Mouse (Mus musculus): ENCODE data around the gene Amy1. TPM values are rescaled to one million over a fixed set of nuclear protein-coding genes. Genes with fewer than 3 reads are reported as not detected.
"Not testable (repeated sequence)": the region's sequence is repeated elsewhere in the genome, so short reads cannot be mapped to it uniquely, and the experiment has no call there.

Amy1 gene
- polyA plus RNA-seq, 1 experiment from 2014 or later, result 16.1 TPM

DNA sequence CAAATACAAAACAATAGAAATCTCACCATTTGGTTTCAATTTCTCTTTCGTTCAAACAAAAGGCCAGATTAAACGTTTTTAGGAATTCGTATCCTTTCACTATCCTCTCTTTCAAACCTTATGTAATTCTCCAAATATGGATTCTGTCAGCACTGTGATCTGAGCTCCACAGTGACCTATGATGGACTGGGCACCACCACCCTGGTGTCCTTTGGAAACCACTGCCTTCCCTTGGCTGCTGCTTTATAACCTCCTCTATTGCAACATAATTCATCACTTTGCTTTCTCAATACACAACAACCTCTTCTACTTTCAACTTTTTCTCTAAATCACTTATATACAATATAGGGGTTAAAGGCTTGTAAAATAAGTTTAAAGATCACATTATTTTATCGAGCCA, 31.9 kb downstream of the Amy1 start:
- 85% methylated on average over 4 of the region's 4 CpGs for WGBS
- no peaks in the 10 kb centered on the region for H3K4me1 ChIP-seq (ENCODE audit: control insufficient read depth, insufficient read depth, low read depth, low read length)
- H3K36me3 ChIP-seq (ENCODE audit: control insufficient read depth, insufficient read depth, low read length), result no peaks in the 10 kb centered on the region
- no peak for ATAC-seq
- no peak overlapping the region for H3K27ac ChIP-seq (ENCODE audit: low read depth, low read length)
- no peak overlapping the region for H3K9ac ChIP-seq (ENCODE audit: low read depth, low read length)
- H3K27me3 ChIP-seq (replicated peaks; ENCODE audit: control insufficient read depth, insufficient read depth, low read length), result no peaks in the 10 kb centered on the region
- H3K4me2 ChIP-seq (ENCODE audit: low read length), result no peak overlapping the region
- H3K9me3 ChIP-seq (ENCODE audit: control insufficient read depth, low read length), result no peaks in the 10 kb centered on the region
- no peak overlapping the region for H3K4me3 ChIP-seq (ENCODE audit: low read length)

DNA sequence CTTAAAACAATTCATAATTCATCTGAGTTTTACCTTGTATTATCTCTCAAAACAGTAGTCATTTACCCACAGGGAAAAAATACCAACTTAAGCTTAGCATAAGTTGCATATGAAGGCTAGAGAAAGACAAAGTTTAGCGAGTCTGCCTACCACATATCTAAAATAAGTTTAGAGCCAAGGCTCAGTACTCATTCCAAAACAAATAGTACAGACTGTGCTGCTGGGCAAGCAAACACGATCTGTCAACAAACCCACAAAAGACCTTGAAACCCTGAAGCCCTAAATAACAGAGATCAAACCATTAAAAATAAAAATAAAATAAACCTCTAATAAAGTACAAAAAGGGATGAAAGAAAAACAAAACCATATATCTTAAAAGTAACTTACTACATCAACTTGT, 32.4 kb downstream of the Amy1 start:
- Histone ChIP-seq H3K4me1 (ENCODE audit: control insufficient read depth, insufficient read depth, low read depth, low read length) (no peaks in the 10 kb centered on the region), H3K27me3 (replicated peaks; ENCODE audit: control insufficient read depth, insufficient read depth, low read length) (no peaks in the 10 kb centered on the region), H3K4me3 (ENCODE audit: low read length) (no peak overlapping the region), H3K4me2 (ENCODE audit: low read length) (no peak overlapping the region), H3K9ac (ENCODE audit: low read depth, low read length) (no peak overlapping the region), H3K36me3 (ENCODE audit: control insufficient read depth, insufficient read depth, low read length) (no peaks in the 10 kb centered on the region), H3K27ac (ENCODE audit: low read depth, low read length) (no peak overlapping the region), H3K9me3 (ENCODE audit: control insufficient read depth, low read length) (no peaks in the 10 kb centered on the region)
- 78% methylated on average over 2 of the region's 2 CpGs for WGBS
- ATAC-seq, result no peak

DNA sequence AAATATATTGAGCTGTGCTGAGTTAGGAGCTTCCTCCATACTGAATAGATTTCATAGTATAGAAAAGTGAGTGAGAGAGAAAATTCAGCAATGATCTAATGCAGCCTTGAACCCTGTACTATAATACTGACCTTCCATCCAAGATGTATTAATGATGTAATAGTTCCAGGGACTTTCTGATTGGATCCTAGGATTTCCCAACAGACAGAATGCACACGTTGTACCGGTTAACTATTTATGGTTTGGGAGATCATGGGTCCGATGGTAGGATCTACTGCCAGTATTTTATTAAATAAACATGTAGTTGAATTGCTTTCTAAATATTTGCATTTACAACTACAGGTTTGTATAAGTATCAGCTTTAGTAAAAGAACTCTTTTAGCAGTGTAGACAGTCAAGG, 34.3 kb downstream of the Amy1 start:
- H3K36me3 ChIP-seq (ENCODE audit: control insufficient read depth, insufficient read depth, low read length), result peaks cover 3% of the 10 kb centered on the region; the same call in 1 of the 2 replicates
- H3K4me2 ChIP-seq (ENCODE audit: low read length), result no peak overlapping the region
- no peak overlapping the region for H3K9ac ChIP-seq (ENCODE audit: low read depth, low read length)
- no peaks in the 10 kb centered on the region for H3K4me1 ChIP-seq (ENCODE audit: control insufficient read depth, insufficient read depth, low read depth, low read length)
- no peaks in the 10 kb centered on the region for H3K27me3 ChIP-seq (replicated peaks; ENCODE audit: control insufficient read depth, insufficient read depth, low read length)
- H3K9me3 ChIP-seq (ENCODE audit: control insufficient read depth, low read length), result peaks cover 4% of the 10 kb centered on the region
- ATAC-seq, result no peak
- WGBS, result 84% methylated on average over 3 of the region's 3 CpGs
- H3K27ac ChIP-seq (ENCODE audit: low read depth, low read length), result no peak overlapping the region
- H3K4me3 ChIP-seq (ENCODE audit: low read length), result no peak overlapping the region

DNA sequence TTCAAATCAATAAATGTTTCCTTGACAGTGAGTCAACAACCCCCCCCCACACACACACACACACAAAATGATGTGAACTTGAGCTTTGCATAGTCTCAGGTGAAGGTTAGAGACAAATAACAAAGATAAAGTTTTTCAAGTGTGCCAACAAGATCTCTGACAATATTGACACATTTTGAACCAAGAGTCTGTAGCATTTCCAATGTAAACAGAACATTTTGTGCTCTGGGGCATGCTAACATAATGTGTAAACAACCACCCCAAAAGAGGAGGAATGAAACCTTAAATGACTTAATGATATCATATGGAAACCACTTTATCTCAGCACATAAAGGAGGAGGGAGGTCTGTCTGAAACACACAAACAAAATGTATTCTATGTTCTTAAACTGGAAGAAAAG, 66.8 kb downstream of the Amy1 start:
- no peaks in the 10 kb centered on the region for H3K4me1 ChIP-seq (ENCODE audit: control insufficient read depth, insufficient read depth, low read depth, low read length)
- H3K36me3 ChIP-seq (ENCODE audit: control insufficient read depth, insufficient read depth, low read length), result no peaks in the 10 kb centered on the region
- H3K27me3 ChIP-seq (replicated peaks; ENCODE audit: control insufficient read depth, insufficient read depth, low read length), result no peaks in the 10 kb centered on the region
- no peak overlapping the region for H3K4me3 ChIP-seq (ENCODE audit: low read length)
- no peaks in the 10 kb centered on the region for H3K9me3 ChIP-seq (ENCODE audit: control insufficient read depth, low read length)
- no peak overlapping the region for H3K9ac ChIP-seq (ENCODE audit: low read depth, low read length)
- no peak overlapping the region for H3K4me2 ChIP-seq (ENCODE audit: low read length)
- no peak overlapping the region for H3K27ac ChIP-seq (ENCODE audit: low read depth, low read length)
- ATAC-seq, result no peak

DNA sequence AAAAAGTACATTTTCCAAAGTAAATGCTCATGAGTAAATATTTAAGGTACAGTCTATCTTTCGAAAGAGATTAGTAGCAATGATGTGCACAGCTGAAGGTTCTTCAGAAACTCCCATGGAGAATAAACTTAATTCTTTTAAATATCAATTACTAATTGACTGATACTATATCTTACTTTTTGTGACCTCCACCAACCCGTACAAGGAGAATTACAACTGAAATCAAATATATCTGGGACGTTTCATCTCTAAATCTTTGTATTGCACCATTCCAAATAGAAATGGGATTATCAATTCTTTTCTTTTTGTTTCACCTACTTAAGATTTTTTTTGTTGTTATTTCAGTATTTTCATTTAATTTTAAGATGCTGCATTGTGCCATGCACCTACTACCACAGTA, 74.2 kb downstream of the Amy1 start, which contains the start of gene Amy2a1:
Gene Amy2a1, minus strand, starts transcription at position 101 of the 400 bp plus-strand sequence.
- H3K27me3 ChIP-seq (replicated peaks; ENCODE audit: control insufficient read depth, insufficient read depth, low read length); H3K4me3 ChIP-seq (ENCODE audit: low read length); H3K27ac ChIP-seq (ENCODE audit: low read depth, low read length); ATAC-seq; H3K36me3 ChIP-seq (ENCODE audit: control insufficient read depth, insufficient read depth, low read length); H3K9ac ChIP-seq (ENCODE audit: low read depth, low read length); H3K4me2 ChIP-seq (ENCODE audit: low read length); H3K9me3 ChIP-seq (ENCODE audit: control insufficient read depth, low read length); H3K4me1 ChIP-seq (ENCODE audit: control insufficient read depth, insufficient read depth, low read depth, low read length): not testable (repeated sequence)
- WGBS, result 87% methylated on average over 3 of the region's 3 CpGs

Other genes with a start within 250 kb of the Amy1 start
- not detected in 2 replicates for gene Amy2a1, start 74.3 kb downstream of the Amy1 start, polyA plus RNA-seq (2015; fragmentation: Nextera tagmentation; extraction: Ambion mirVana)
- 44.7 and 46.6 TPM in 2 replicates for gene Rnpc3, start 23.4 kb upstream of the Amy1 start, polyA plus RNA-seq (2015; fragmentation: Nextera tagmentation; extraction: Ambion mirVana)